Mouse (Mus musculus) MEL (cell line): Measurements from ENCODE around the gene Lcn2. TPM values are rescaled to one million over a fixed set of nuclear protein-coding genes. Genes with fewer than 3 reads are reported as not detected.
A peak's percentile ranks its signal among the peaks of the same experiment; 100 is the strongest.

ENCODE experiments used
- DNase-seq: peaks from one replicate; pipeline ENCODE4 v3.0.0; 2011; ENCODE audit warnings: low read depth, low spot score
- H3K27ac ChIP-seq: 2 replicates; pipeline ENCODE4 v1.5.1; 2012; ENCODE audit warnings: low read depth, mild to moderate bottlenecking, control low read depth, low read length, moderate library complexity; ENCODE audit not compliant: control insufficient read depth
- H3K27me3 ChIP-seq, 2 experiments: fragments of 150-350 bp in 1 of 2; sonication (generic) in 1 of 2; 2 replicates each; pipeline ENCODE4 v1.6.1; 2012; ENCODE audit warnings: low read length in 2 of 2, mild to moderate bottlenecking in 2 of 2, improper control_type of control experiment in 1 of 2, moderate library complexity in 1 of 2; ENCODE audit not compliant: insufficient read depth in 2 of 2, control insufficient read depth in 1 of 2
- H3K36me3 ChIP-seq, 2 experiments: 2 replicates each; pipeline ENCODE4 v1.6.1; 2012 to 2014; ENCODE audit warnings: low read length in 2 of 2, improper control_type of control experiment in 1 of 2, inconsistent platforms in 1 of 2, mild to moderate bottlenecking in 1 of 2; ENCODE audit not compliant: insufficient read depth in 2 of 2, control insufficient read depth in 1 of 2
- H3K4me1 ChIP-seq, 2 experiments: fragments of 150-350 bp in 1 of 2; sonication (generic) in 1 of 2; 2 replicates each; pipeline ENCODE4 v1.6.1; 2012; ENCODE audit warnings: low read length in 2 of 2, improper control_type of control experiment in 1 of 2, mild to moderate bottlenecking in 1 of 2; ENCODE audit not compliant: insufficient read depth in 2 of 2, control insufficient read depth in 1 of 2
- H3K4me3 ChIP-seq, 2 experiments: fragments of 150-350 bp in 1 of 2; sonication (generic) in 1 of 2; 2 replicates each; pipeline ENCODE4 v1.5.1; 2012; ENCODE audit warnings: low read depth in 2 of 2, low read length in 2 of 2, mild to moderate bottlenecking in 2 of 2, moderate library complexity in 2 of 2, control low read depth in 1 of 2, improper control_type of control experiment in 1 of 2; ENCODE audit not compliant: control insufficient read depth in 1 of 2, insufficient read depth in 1 of 2
- H3K79me2 ChIP-seq: 2 replicates; pipeline ENCODE4 v1.6.1; 2012; ENCODE audit warnings: mild to moderate bottlenecking, low read length, moderate library complexity; ENCODE audit not compliant: control insufficient read depth, poor library complexity, insufficient read depth
- H3K9ac ChIP-seq: 2 replicates; pipeline ENCODE4 v1.6.1; 2012; ENCODE audit warnings: low read depth, mild to moderate bottlenecking, control low read depth, low read length, moderate library complexity; ENCODE audit not compliant: control insufficient read depth, poor library complexity, severe bottlenecking
- H3K9me3 ChIP-seq: fragments of 150-350 bp; sonication (generic); replicated peaks from 2 replicates; pipeline ENCODE4 v1.6.1; 2012; ENCODE audit warnings: mild to moderate bottlenecking, low read length, improper control_type of control experiment, moderate library complexity; ENCODE audit not compliant: insufficient read depth
- BHLHE40 ChIP-seq: IDR thresholded peaks from 2 replicates; pipeline ENCODE4 v1.6.1; 2012; ENCODE audit warnings: low read depth, mild to moderate bottlenecking, inconsistent platforms, low read length, improper control_type of control experiment, borderline replicate concordance
- GATA1 ChIP-seq: IDR thresholded peaks from 2 replicates; pipeline ENCODE4 v1.6.1; 2011; ENCODE audit warnings: low read depth, low read length, improper control_type of control experiment
- MAFK ChIP-seq: IDR thresholded peaks from 2 replicates; pipeline ENCODE4 v1.6.1; 2011; ENCODE audit warnings: low read depth, mild to moderate bottlenecking, low read length, improper control_type of control experiment, borderline replicate concordance
- MAX ChIP-seq: IDR thresholded peaks from 2 replicates; pipeline ENCODE4 v1.6.1; 2011; ENCODE audit warnings: low read length, improper control_type of control experiment
- MAZ ChIP-seq: IDR thresholded peaks from 2 replicates; pipeline ENCODE4 v1.6.1; 2012; ENCODE audit warnings: low read depth, mild to moderate bottlenecking, inconsistent platforms, low read length, improper control_type of control experiment
- MXI1 ChIP-seq: IDR thresholded peaks from 2 replicates; pipeline ENCODE4 v1.6.1; 2011; ENCODE audit warnings: mild to moderate bottlenecking, low read depth, low read length, improper control_type of control experiment
- MYB ChIP-seq: IDR thresholded peaks from 2 replicates; pipeline ENCODE4 v1.6.1; 2011; ENCODE audit warnings: mild to moderate bottlenecking, low read depth, low read length, improper control_type of control experiment
- MYC ChIP-seq: IDR thresholded peaks from 2 replicates; pipeline ENCODE4 v1.6.1; 2011; ENCODE audit warnings: low read depth, mild to moderate bottlenecking, low read length, improper control_type of control experiment, moderate library complexity
- NELFE ChIP-seq: IDR thresholded peaks from 2 replicates; pipeline ENCODE4 v1.6.1; 2011; ENCODE audit warnings: low read depth, low read length, improper control_type of control experiment
- POLR2A ChIP-seq, 2 experiments: IDR thresholded peaks; 2 replicates each; pipeline ENCODE4 v1.6.1; 2011 to 2012; ENCODE audit warnings: low read length in 2 of 2, mild to moderate bottlenecking in 2 of 2, control low read depth in 1 of 2, improper control_type of control experiment in 1 of 2, low read depth in 1 of 2, moderate library complexity in 1 of 2; ENCODE audit not compliant: control insufficient read depth in 1 of 2, insufficient read depth in 1 of 2, poor library complexity in 1 of 2
- RCOR1 ChIP-seq: IDR thresholded peaks from 2 replicates; pipeline ENCODE4 v1.6.1; 2012; ENCODE audit warnings: low read depth, mild to moderate bottlenecking, inconsistent platforms, low read length, improper control_type of control experiment
- SIN3A ChIP-seq: IDR thresholded peaks from 2 replicates; pipeline ENCODE4 v1.6.1; 2012; ENCODE audit warnings: low read length, improper control_type of control experiment, inconsistent platforms
- TBP ChIP-seq: IDR thresholded peaks from 2 replicates; pipeline ENCODE4 v1.8.0; 2011; ENCODE audit warnings: low read depth, low read length, improper control_type of control experiment
- USF1 ChIP-seq: IDR thresholded peaks from 2 replicates; pipeline ENCODE4 v1.6.1; 2014; ENCODE audit warnings: low read depth, mild to moderate bottlenecking, inconsistent platforms, low read length, improper control_type of control experiment, moderate library complexity
- USF2 ChIP-seq, 2 experiments: IDR thresholded peaks; 2 replicates each; pipeline ENCODE4 v1.6.1; 2011 to 2012; ENCODE audit warnings: improper control_type of control experiment in 2 of 2, low read length in 2 of 2, borderline replicate concordance in 1 of 2, inconsistent platforms in 1 of 2, low read depth in 1 of 2, mild to moderate bottlenecking in 1 of 2; ENCODE audit not compliant: insufficient read depth in 1 of 2
- ZC3H11A ChIP-seq: IDR thresholded peaks from 2 replicates; pipeline ENCODE4 v1.6.1; 2012; ENCODE audit warnings: low read depth, mild to moderate bottlenecking, inconsistent platforms, low read length, improper control_type of control experiment
- polyA plus RNA-seq, 2 experiments: library from polyadenylated mRNA; stranded (reverse) in 1 of 2; unstranded in 1 of 2; fragments of >175 nt in 1 of 2; fragments of >200 nt in 1 of 2; gene quantifications; 2 replicates each; pipeline versions ENCODE4 v1.2.1 to v1.2.4; 2012; ENCODE audit warnings: low replicate concordance in 2 of 2, low read depth in 1 of 2; ENCODE audit not compliant: insufficient read length in 2 of 2, insufficient read depth in 1 of 2, missing spikeins in 1 of 2
- total RNA-seq: library from RNA; depleted of rRNA; stranded (reverse); fragments of 300-350 nt; gene quantifications from 2 replicates; pipeline ENCODE4 v1.2.3, GENCODE M21; 2012; rRNA removed

The Lcn2 gene
- total RNA-seq, result not detected in 2 replicates
- not detected for polyA plus RNA-seq

GRCm38 (mm10) chr2:32387706-32388490 is at the start of gene Lcn2:
Gene Lcn2 (minus strand): TSS chr2:32388252.
- Histone ChIP-seq H3K9ac (no peak within 1 kb of the TSS), H3K27me3 (peaks cover 2 to 3% of the 10 kb centered on the region in 2 experiments; a peak in 3 of 4 replicates), H3K27ac (no peak within 1 kb of the TSS), H3K79me2 (no peaks in the 10 kb centered on the region), H3K9me3 (no peaks in the 10 kb centered on the region), H3K4me3 (no peak within 1 kb of the TSS), H3K4me1 (no peaks in the 10 kb centered on the region), H3K36me3 (no peaks in the 10 kb centered on the region)
- no peak for DNase-seq
- no peak for TF ChIP-seq GATA1
- TF ChIP-seq USF1, result no peak
- TF ChIP-seq POLR2A (IDR thresholded peaks at IDR 0.05; ENCODE audit: control insufficient read depth in 1 of 2, insufficient read depth in 1 of 2, low read depth in 1 of 2, low read length in 2 of 2, poor library complexity in 1 of 2), result no peak
- no peak for TF ChIP-seq MAZ
- no peak for TF ChIP-seq BHLHE40
- TF ChIP-seq TBP, result no peak
- TF ChIP-seq MAFK, result no peak
- TF ChIP-seq MYC, result no peak
- TF ChIP-seq ZC3H11A, result no peak
- TF ChIP-seq MXI1, result no peak
- TF ChIP-seq USF2 (IDR thresholded peaks at IDR 0.05; ENCODE audit: borderline replicate concordance in 1 of 2, insufficient read depth in 1 of 2, low read depth in 1 of 2, low read length in 2 of 2), result no peak
- no peak for TF ChIP-seq MYB
- TF ChIP-seq MAX, result no peak
- no peak for TF ChIP-seq NELFE

GRCm38 (mm10) chr2:32437612-32438166 is 49.6 kb upstream of the Lcn2 start:
- Histone ChIP-seq H3K9me3 (no peaks in the 10 kb centered on the region), H3K27me3 (no peaks in the 10 kb centered on the region), H3K4me3 (no peak overlapping the region), H3K4me1 (no peaks in the 10 kb centered on the region), H3K9ac (no peak overlapping the region), H3K79me2 (peaks cover 51% of the 10 kb centered on the region), H3K27ac (no peak overlapping the region), H3K36me3 (peaks cover 0 to 2% of the 10 kb centered on the region in 2 experiments; a peak in 1 of 4 replicates)
- no peak for DNase-seq
- TF ChIP-seq RCOR1, result peak; percentile 52; the same call in 1 of the 2 replicates
- TF ChIP-seq SIN3A, result no peak
